Mouse (Mus musculus): ENCODE results near the gene Dlgap5.
"Not testable (repeated sequence)": the region's sequence is repeated elsewhere in the genome, so short reads cannot be mapped to it uniquely, and the experiment has no call there.

- TF ChIP-seq CTCF (IDR thresholded peaks at IDR 0.05; ENCODE audit: extremely low read depth, insufficient read length, insufficient replicate concordance, low read depth, low read length); POLR2A (IDR thresholded peaks at IDR 0.05; ENCODE audit: low read depth, low read length): not testable (repeated sequence)
Observed at GRCm38 (mm10) chr14:47450121-47450520, 31.9 kb upstream of the Dlgap5 start, which contains the start of gene Fbxo34.
